Mouse (Mus musculus) heart, postnatal 0 days (tissue): ENCODE data around the gene Gm49378. TPM values are rescaled to one million over a fixed set of nuclear protein-coding genes. Genes with fewer than 3 reads are reported as not detected.

Source experiments
- ATAC-seq: fragments of 200-750 bp; cut with Nextera tagmentation; 2 replicates; pipeline ENCODE4 v1.8.0; 2017; ENCODE audit warnings: low read depth, moderate number of reproducible peaks, moderate library complexity; ENCODE audit not compliant: insufficient read depth
- DNase-seq: peaks from one replicate; pipeline ENCODE4 v3.0.0-alpha.2; 2016; ENCODE audit warnings: low spot score
- H3K27ac ChIP-seq: fragments of 300-500 bp; sonication (generic); 2 replicates; pipeline ENCODE4 v1.5.1; 2014; ENCODE audit warnings: low read depth, mild to moderate bottlenecking
- H3K27me3 ChIP-seq: fragments of 300-500 bp; sonication (generic); 2 replicates; pipeline ENCODE4 v1.6.1; 2014; ENCODE audit warnings: low read length, mixed read lengths; ENCODE audit not compliant: control insufficient read depth, insufficient read depth
- H3K36me3 ChIP-seq: fragments of 300-500 bp; sonication (generic); replicated peaks from 2 replicates; pipeline ENCODE4 v1.6.1; 2014; ENCODE audit warnings: low read length, mixed read lengths; ENCODE audit not compliant: control insufficient read depth, insufficient read depth
- H3K4me1 ChIP-seq: fragments of 300-500 bp; sonication (generic); 2 replicates; pipeline ENCODE4 v1.6.1; 2014; ENCODE audit warnings: antibody characterized with exemption; ENCODE audit not compliant: control insufficient read depth, insufficient read depth
- H3K4me2 ChIP-seq: fragments of 300-500 bp; sonication (generic); 2 replicates; pipeline ENCODE4 v1.6.1; 2014; ENCODE audit warnings: low read depth, mild to moderate bottlenecking, low read length, moderate library complexity
- H3K4me3 ChIP-seq: fragments of 300-500 bp; sonication (generic); 2 replicates; pipeline ENCODE4 v1.5.1; 2014; ENCODE audit warnings: low read depth, low read length
- H3K9ac ChIP-seq: fragments of 300-500 bp; sonication (generic); replicated peaks from 2 replicates; pipeline ENCODE4 v1.6.1; 2014; ENCODE audit warnings: low read depth, low read length, mixed read lengths
- H3K9me3 ChIP-seq: fragments of 300-500 bp; sonication (generic); replicated peaks from 2 replicates; pipeline ENCODE4 v1.6.1; 2016; ENCODE audit warnings: low read length; ENCODE audit not compliant: control insufficient read depth
- CTCF ChIP-seq: IDR thresholded peaks from 2 replicates; pipeline ENCODE4 v1.5.1; 2016; ENCODE audit warnings: antibody characterized with exemption, control low read depth, low read depth
- EP300 ChIP-seq: IDR thresholded peaks from 2 replicates; pipeline ENCODE4 v1.6.1; 2016; ENCODE audit warnings: antibody characterized with exemption, low read depth
- WGBS: fragments of 180-500 bp; shearing (Covaris S2); extraction: QIAGEN DNeasy Blood & Tissue Kit; methylation state at CpG from one replicate; pipeline ENCODE4 v1.1.7; 2014; 5-methylcytosine and 5-hydroxymethylcytosine counted together
- polyA plus RNA-seq: library from polyadenylated mRNA; unstranded; fragments of >200 nt; fragmentation: Nextera tagmentation; extraction: Ambion mirVana; gene quantifications from 2 replicates; pipeline ENCODE4 v1.2.1, GENCODE M21; 2015
- total RNA-seq: library from RNA; depleted of rRNA; stranded (reverse); fragments of >200 nt; gene quantifications from 2 replicates; pipeline ENCODE4 v1.2.3, GENCODE M21; 2014; ENCODE audit warnings: low replicate concordance

Gm49378 gene
- total and polyA plus RNA-seq, 2 experiments from 2014 or later = 0.15 to 1.2 TPM

DNA sequence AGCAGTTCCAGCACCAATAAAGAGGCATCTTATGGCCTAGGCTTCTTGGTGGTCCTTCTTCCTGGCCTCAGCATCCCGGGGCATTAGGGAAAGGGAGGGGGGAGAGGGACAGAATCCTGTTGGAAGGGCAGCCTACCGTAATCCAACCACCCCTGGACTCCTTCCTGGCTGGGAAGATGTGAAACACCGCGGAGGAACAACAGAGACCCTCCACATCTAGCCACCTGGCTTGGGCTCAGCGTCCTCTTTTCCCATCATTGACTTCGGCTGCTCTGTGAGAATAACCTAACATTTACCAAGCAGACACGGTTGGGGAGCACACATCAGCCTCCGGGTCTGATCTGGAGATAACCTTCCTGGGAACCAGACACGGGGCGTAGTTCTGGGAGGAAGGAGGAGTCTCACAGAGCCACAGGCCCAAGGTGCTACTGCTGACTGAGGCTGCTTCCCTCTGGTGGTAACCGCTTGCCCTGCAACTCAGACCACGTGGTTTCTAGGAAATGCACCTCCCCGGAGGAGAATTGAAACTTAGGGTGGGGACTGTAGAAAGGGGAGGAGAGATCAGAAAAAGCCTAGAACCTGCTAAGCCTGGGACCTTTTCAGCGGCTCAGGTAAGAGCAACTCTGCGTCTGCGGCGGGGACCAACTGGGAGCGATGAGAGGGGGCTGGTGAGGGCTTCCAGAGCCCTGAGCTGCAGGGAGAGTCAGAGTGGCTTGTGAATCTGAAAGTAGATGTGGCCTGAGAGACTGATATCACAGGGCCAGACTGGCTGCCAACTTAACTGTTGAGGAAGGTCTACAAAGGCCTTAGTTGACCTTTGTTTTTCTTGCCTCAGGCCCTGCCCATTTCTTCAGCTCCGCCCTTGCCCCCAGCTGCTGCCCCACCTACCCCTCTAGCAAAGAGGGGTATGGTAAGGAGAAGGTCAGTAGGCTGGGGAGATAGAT lies 33.8 kb downstream of the Gm49378 start:
- H3K9me3 ChIP-seq = no peaks in the 10 kb centered on the region
- H3K9ac ChIP-seq = peak overlapping the region; percentile 66
- H3K27me3 ChIP-seq = no peaks in the 10 kb centered on the region
- DNase-seq (peak; percentile 95), ATAC-seq (peak; percentile 92)
- 14% methylated on average over 19 of the region's 19 CpGs for WGBS
- H3K4me1 ChIP-seq = peaks cover 3% of the 10 kb centered on the region; the same call in 1 of the 2 replicates
- TF ChIP-seq CTCF = peak; percentile 96
- TF ChIP-seq EP300 = no peak; the same call in 1 of the 2 replicates
- H3K27ac ChIP-seq = peak overlapping the region; percentile 92
- peak overlapping the region; percentile 58 for H3K4me3 ChIP-seq
- H3K36me3 ChIP-seq = peaks cover 80% of the 10 kb centered on the region
- H3K4me2 ChIP-seq = peak overlapping the region; percentile 70

DNA sequence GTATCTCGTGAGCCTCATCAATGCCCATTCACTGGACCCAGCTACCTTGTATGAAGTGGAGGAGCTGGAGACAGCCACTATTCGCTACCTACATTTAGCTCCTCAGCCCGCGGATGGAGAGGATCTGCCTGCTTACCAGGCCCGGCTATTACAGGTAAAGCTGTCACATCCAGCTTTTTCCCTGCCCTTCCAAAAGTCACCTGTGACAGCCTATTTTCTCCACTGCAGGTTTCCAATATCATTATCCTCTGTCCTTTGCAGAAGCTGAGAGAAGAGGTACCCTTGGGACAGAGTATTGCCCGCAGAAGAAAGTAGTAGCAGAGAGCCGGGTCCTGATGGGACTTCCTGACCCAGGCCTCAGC lies 34.4 kb downstream of the Gm49378 start, which contains the start of gene Irf9:
Gene Irf9, plus strand, starts transcription at position 301 of the 362 bp plus-strand sequence.
- Histone ChIP-seq H3K27me3 (no peaks in the 10 kb centered on the region), H3K4me1 (peaks cover 3% of the 10 kb centered on the region; the same call in 1 of the 2 replicates), H3K4me2 (peak within 1 kb of the TSS; percentile 70), H3K36me3 (peaks cover 80% of the 10 kb centered on the region), H3K9ac (peak within 1 kb of the TSS; percentile 66), H3K4me3 (peak within 1 kb of the TSS; percentile 58), H3K27ac (peak within 1 kb of the TSS; percentile 92), H3K9me3 (no peaks in the 10 kb centered on the region)
- DNase-seq (no peak), ATAC-seq (peak; percentile 3)
- no peak for TF ChIP-seq EP300
- 80% methylated on average over 7 of the region's 7 CpGs for WGBS

DNA sequence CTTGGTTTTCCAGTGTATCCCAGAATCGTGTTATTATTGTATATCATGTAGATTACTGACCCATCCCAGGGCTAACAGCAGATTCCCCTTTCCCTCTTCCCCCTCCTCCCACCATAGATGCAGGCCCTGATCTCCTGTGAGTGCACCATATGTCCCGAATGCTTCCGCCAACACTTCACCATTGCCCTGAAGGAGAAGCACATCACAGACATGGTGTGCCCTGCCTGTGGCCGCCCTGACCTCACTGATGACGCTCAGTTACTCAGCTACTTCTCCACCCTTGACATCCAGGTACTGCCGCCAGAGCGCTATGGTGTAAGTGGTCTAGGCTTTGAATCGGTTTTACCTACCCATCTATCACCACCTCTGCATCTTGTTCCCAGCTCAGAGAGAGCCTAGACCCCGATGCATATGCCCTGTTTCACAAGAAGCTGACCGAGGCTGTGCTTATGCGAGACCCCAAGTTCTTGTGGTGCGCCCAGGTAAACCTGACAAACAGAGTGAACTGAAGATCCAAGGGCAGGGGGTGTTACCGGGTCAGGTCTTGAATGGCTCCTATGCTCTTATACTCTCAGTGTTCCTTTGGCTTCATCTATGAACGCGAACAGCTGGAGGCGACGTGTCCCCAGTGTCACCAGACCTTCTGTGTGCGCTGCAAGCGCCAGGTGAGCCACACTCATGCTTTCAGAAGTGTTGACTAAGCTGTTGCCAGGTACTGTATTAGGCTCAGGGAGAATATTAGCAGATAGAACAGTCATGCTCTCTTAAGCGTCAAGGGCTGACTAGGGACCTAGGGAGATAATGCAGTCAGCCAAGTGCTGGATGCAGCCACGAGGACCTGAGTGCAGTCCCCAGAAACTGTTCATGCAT lies 38.9 kb downstream of the Gm49378 start:
- no peaks in the 10 kb centered on the region for H3K27me3 ChIP-seq
- no peak for DNase-seq
- H3K9ac ChIP-seq = no peak overlapping the region
- no peak for TF ChIP-seq EP300
- TF ChIP-seq CTCF = no peak
- no peak overlapping the region for H3K27ac ChIP-seq
- no peaks in the 10 kb centered on the region for H3K9me3 ChIP-seq
- H3K4me3 ChIP-seq = no peak overlapping the region
- no peaks in the 10 kb centered on the region for H3K4me1 ChIP-seq
- no peak for ATAC-seq
- peaks cover 94% of the 10 kb centered on the region for H3K36me3 ChIP-seq
- no peak overlapping the region for H3K4me2 ChIP-seq
- 91% methylated on average over 21 of the region's 21 CpGs for WGBS

DNA sequence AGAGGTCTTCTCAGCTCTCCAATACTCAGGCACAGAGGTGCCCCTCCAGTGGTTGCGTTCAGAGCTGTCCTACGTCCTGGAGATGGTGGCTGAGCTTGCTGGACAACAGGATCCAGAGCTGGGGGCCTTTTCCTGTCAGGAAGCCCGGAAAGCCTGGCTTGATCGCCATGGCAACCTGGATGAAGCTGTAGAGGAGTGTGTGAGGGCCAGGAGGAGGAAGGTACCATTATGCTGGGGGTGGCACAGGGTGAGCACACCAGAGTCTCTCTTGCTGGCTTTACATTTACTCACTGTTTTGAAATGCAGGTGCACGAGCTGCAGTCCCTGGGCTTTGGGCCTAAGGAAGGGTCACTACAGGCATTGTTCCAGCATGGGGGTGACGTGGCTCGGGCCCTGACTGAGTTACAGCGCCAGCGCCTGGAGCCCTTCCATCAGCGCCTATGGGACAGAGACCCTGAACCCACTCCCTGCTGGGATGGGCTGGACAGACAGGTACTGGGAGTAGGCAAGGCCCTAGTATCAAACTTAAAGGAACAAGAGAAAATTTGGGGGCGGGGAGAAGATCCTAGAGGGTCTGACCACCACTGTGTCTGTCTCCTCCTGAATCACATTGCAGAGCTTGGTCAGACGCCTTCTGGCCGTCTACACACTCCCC lies 41.5 kb downstream of the Gm49378 start:
- Histone ChIP-seq H3K4me2 (no peak overlapping the region), H3K9ac (no peak overlapping the region), H3K36me3 (peaks cover 76% of the 10 kb centered on the region), H3K4me1 (peaks cover 12% of the 10 kb centered on the region), H3K9me3 (no peaks in the 10 kb centered on the region), H3K27ac (no peak overlapping the region), H3K27me3 (no peaks in the 10 kb centered on the region), H3K4me3 (no peak overlapping the region)
- WGBS = 69% methylated on average over 13 of the region's 13 CpGs
- DNase-seq (no peak), ATAC-seq (no peak)
- TF ChIP-seq EP300 (no peak), CTCF (no peak)

DNA sequence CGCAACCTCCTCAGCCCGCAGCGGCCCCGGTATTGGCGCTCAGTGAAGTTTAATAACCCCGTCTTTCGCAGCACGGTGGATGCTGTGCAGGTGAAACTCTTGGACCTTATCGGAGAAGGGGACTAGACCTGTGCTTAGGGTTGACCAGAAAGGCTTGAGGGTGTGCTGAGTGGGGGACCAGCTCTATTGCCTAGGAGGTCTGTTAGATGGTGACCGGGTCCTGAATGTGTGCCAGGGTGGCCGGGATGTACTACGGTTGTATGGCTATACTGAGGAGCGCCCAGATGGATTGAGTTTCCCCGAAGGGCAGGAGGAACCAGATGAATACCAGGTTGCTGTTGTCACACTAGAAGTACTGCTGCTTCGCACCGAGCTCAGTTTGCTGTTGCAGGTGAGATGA lies 45.5 kb downstream of the Gm49378 start:
- Histone ChIP-seq H3K4me2 (peak overlapping the region; percentile 93), H3K27ac (peak overlapping the region; percentile 96), H3K27me3 (no peaks in the 10 kb centered on the region), H3K4me1 (peaks cover 12% of the 10 kb centered on the region), H3K4me3 (peak overlapping the region; percentile 79), H3K36me3 (peaks cover 52% of the 10 kb centered on the region), H3K9ac (peak overlapping the region; percentile 72), H3K9me3 (no peaks in the 10 kb centered on the region)
- DNase-seq (no peak), ATAC-seq (no peak)
- TF ChIP-seq EP300 (no peak), CTCF (no peak)
- 3% methylated on average over 16 of the region's 16 CpGs for WGBS
